Mouse (Mus musculus) G1E (cell line): ENCODE results near the gene Rasd1.

Experiments used
- CTCF ChIP-seq: IDR thresholded peaks from 2 replicates; pipeline ENCODE4 v1.5.1; 2012; ENCODE audit warnings: low read depth, low read length, inconsistent platforms, mixed read lengths
- GATA1 ChIP-seq: IDR thresholded peaks from 2 replicates; pipeline ENCODE4 v1.6.1; 2012; ENCODE audit warnings: borderline replicate concordance, low read length, inconsistent platforms, mixed read lengths
- GATA2 ChIP-seq: IDR thresholded peaks from 2 replicates; pipeline ENCODE4 v1.6.1; 2012; ENCODE audit warnings: low read depth, low read length, inconsistent platforms, borderline replicate concordance
- POLR2AphosphoS5 ChIP-seq: IDR thresholded peaks from 2 replicates; pipeline ENCODE4 v1.6.1; 2012; ENCODE audit warnings: low read depth, low read length, inconsistent platforms; ENCODE audit not compliant: insufficient replicate concordance
- TAL1 ChIP-seq: conservative IDR thresholded peaks from 2 replicates; pipeline ENCODE4 v1.6.1; 2012; ENCODE audit warnings: low read depth, low read length, inconsistent platforms, mixed read lengths

- TF ChIP-seq GATA2, result no peak
- no peak for TF ChIP-seq CTCF
- no peak for TF ChIP-seq GATA1
- TF ChIP-seq POLR2AphosphoS5, result no peak
- TF ChIP-seq TAL1, result no peak
These were observed 40.0 kb upstream of the Rasd1 start for GRCm38 (mm10) chr11:60004716-60005115.
